Mouse (Mus musculus) inflammation-experienced regulatory T-cells, adult 6 months (primary cell): ENCODE data around the gene Glmp. TPM values are rescaled to one million over a fixed set of nuclear protein-coding genes. Genes with fewer than 3 reads are reported as not detected.
"Not testable (repeated sequence)": the region's sequence is repeated elsewhere in the genome, so short reads cannot be mapped to it uniquely, and the experiment has no call there.

Experiments used
- ATAC-seq: one replicate; pipeline ENCODE4 v1.8.0; 2017
- polyA plus RNA-seq, 3 experiments: library from polyadenylated mRNA; unstranded; fragments of 100-300 nt; shearing (Covaris generic); gene quantifications; one replicate each; pipeline ENCODE4 v1.2.1; 2017

The Glmp gene
- polyA plus RNA-seq, 3 experiments from 2014 or later, result 335 to 443 (median 344) TPM

GRCm38 (mm10) chr3:88336058-88337013 is 11.5 kb downstream of the Glmp start, which contains the start of the genes Tmem79 and Smg5:
Gene Tmem79, minus strand, starts transcription at chr3:88336148.
Gene Smg5, plus strand, starts transcription at chr3:88336260.
- ATAC-seq, result peak; percentile 96

- ATAC-seq, result peak; percentile 34
These were observed 12.7 kb downstream of the Glmp start for GRCm38 (mm10) chr3:88337367-88338020.

- ATAC-seq, result no peak
These were observed 13.5 kb downstream of the Glmp start for GRCm38 (mm10) chr3:88338316-88338715.

- ATAC-seq, result no peak
These were observed 14.2 kb downstream of the Glmp start for GRCm38 (mm10) chr3:88339006-88339405.

- no peak for ATAC-seq
These were observed 25.9 kb downstream of the Glmp start for GRCm38 (mm10) chr3:88350732-88351131.

- no peak for ATAC-seq
These were observed 28.1 kb downstream of the Glmp start for GRCm38 (mm10) chr3:88352907-88353306.

- ATAC-seq, result no peak
These were observed 29.8 kb downstream of the Glmp start for GRCm38 (mm10) chr3:88354396-88355165.

- ATAC-seq, result no peak
These were observed 34.8 kb downstream of the Glmp start for GRCm38 (mm10) chr3:88359584-88359983.

- no peak for ATAC-seq
These were observed 35.2 kb downstream of the Glmp start for GRCm38 (mm10) chr3:88359989-88360388.

- ATAC-seq, result no peak
These were observed 36.3 kb downstream of the Glmp start for GRCm38 (mm10) chr3:88361096-88361495.

- ATAC-seq, result no peak
These were observed 36.9 kb downstream of the Glmp start for GRCm38 (mm10) chr3:88361612-88362313.

- no peak for ATAC-seq
These were observed 38.9 kb downstream of the Glmp start for GRCm38 (mm10) chr3:88363700-88364099.

- no peak for ATAC-seq
These were observed 39.5 kb downstream of the Glmp start, which contains the start of gene Paqr6 for GRCm38 (mm10) chr3:88364337-88364736. Gene Paqr6, plus strand, starts transcription at chr3:88364584.

GRCm38 (mm10) chr3:88365705-88366361 is 41.0 kb downstream of the Glmp start:
- ATAC-seq, result no peak

GRCm38 (mm10) chr3:88366830-88367428 is 42.1 kb downstream of the Glmp start:
- peak; percentile 91 for ATAC-seq

GRCm38 (mm10) chr3:88367517-88367916 is 42.7 kb downstream of the Glmp start:
- ATAC-seq, result not testable (repeated sequence)

GRCm38 (mm10) chr3:88368511-88368910 is 43.7 kb downstream of the Glmp start:
- not testable (repeated sequence) for ATAC-seq

- not testable (repeated sequence) for ATAC-seq
These were observed 47.8 kb downstream of the Glmp start, which contains the start of gene Bglap3 for GRCm38 (mm10) chr3:88372643-88373042. Gene Bglap3, minus strand, starts transcription at chr3:88372743.

GRCm38 (mm10) chr3:88375750-88376626 is 51.2 kb downstream of the Glmp start:
- peak; percentile 85 for ATAC-seq

- ATAC-seq, result not testable (repeated sequence)
These were observed 51.8 kb downstream of the Glmp start for GRCm38 (mm10) chr3:88376644-88377043.
